31 mouse cellular contexts compared by ENCODE assay signal in genomic region chr9:87872384-87872905, GRCm38 (mm10).
"Had no signal": no experiment of that assay in that cellular context is flagged by ENCODE, and none has a peak within 500 bp of the region (broad histone marks: within the 10 kb centered on the region; RNA-seq: fewer than 3 reads in every experiment).

No protein-coding gene starts in this region.

- DNase-seq: heart, postnatal 10 days; heart, postnatal 14 days; heart, postnatal 36 days; heart, postnatal 4 days; kidney, adult 11 months; kidney, adult 18-20 months; kidney, adult 2 months; kidney, adult 8-10 months; kidney, adult 9 months; kidney, postnatal 10 days; kidney, postnatal 14 days; kidney, postnatal 25 days; kidney, postnatal 36 days; kidney, postnatal 4 days; layer of hippocampus, adult 9-11 months; layer of hippocampus, postnatal 36 days had no signal

- H3K9ac ChIP-seq: heart, embryonic 12.5 days; heart, embryonic 13.5 days; heart, embryonic 15.5 days; hindbrain, embryonic 12.5 days; hindbrain, embryonic 13.5 days; hindbrain, embryonic 14.5 days; hindbrain, embryonic 15.5 days; intestine, embryonic 15.5 days; kidney, embryonic 15.5 days had no signal

- H3K27ac ChIP-seq: heart, embryonic 13.5 days; heart, embryonic 15.5 days; hindbrain, embryonic 10.5 days; hindbrain, embryonic 12.5 days; hindbrain, embryonic 13.5 days; hindbrain, embryonic 14.5 days; hindbrain, embryonic 15.5 days; hindbrain, postnatal 0 days; intestine, embryonic 15.5 days; kidney, embryonic 15.5 days; kidney, postnatal 0 days; layer of hippocampus, adult 2 months; left cerebral cortex, adult 2 months had no signal

- H3K9me3 ChIP-seq: heart, embryonic 12.5 days; heart, embryonic 13.5 days; heart, embryonic 15.5 days; hindbrain, embryonic 10.5 days; hindbrain, embryonic 12.5 days; hindbrain, embryonic 13.5 days; hindbrain, embryonic 15.5 days; intestine, embryonic 15.5 days; kidney, embryonic 15.5 days had no signal

- H3K27me3 ChIP-seq: hindbrain, embryonic 12.5 days; hindbrain, embryonic 13.5 days; hindbrain, embryonic 15.5 days; intestine, embryonic 15.5 days; kidney, embryonic 15.5 days had no signal

- H3K36me3 ChIP-seq: heart, embryonic 12.5 days; heart, embryonic 13.5 days; heart, embryonic 15.5 days; hindbrain, embryonic 10.5 days; hindbrain, embryonic 12.5 days; hindbrain, embryonic 13.5 days; hindbrain, embryonic 15.5 days; intestine, embryonic 15.5 days; kidney, embryonic 15.5 days had no signal

- H3K4me3 ChIP-seq: heart, embryonic 12.5 days; heart, embryonic 13.5 days; heart, embryonic 15.5 days; hindbrain, embryonic 10.5 days; hindbrain, embryonic 12.5 days; hindbrain, embryonic 13.5 days; hindbrain, embryonic 15.5 days; intestine, embryonic 15.5 days; kidney, embryonic 15.5 days; layer of hippocampus, adult 2 months; left cerebral cortex, adult 2 months had no signal

- H3K4me1 ChIP-seq: heart, embryonic 12.5 days; heart, embryonic 13.5 days; heart, embryonic 15.5 days; hindbrain, embryonic 10.5 days; hindbrain, embryonic 12.5 days; hindbrain, embryonic 13.5 days; hindbrain, embryonic 15.5 days; intestine, embryonic 15.5 days; kidney, embryonic 15.5 days had no signal

- H3K4me2 ChIP-seq: heart, embryonic 11.5 days; heart, embryonic 12.5 days; heart, embryonic 13.5 days; heart, embryonic 15.5 days; hindbrain, embryonic 12.5 days; hindbrain, embryonic 13.5 days; hindbrain, embryonic 14.5 days; hindbrain, embryonic 15.5 days; intestine, embryonic 15.5 days; kidney, embryonic 15.5 days had no signal
